Mouse (Mus musculus): Measurements from ENCODE around the gene Asb10. TPM values are rescaled to one million over a fixed set of nuclear protein-coding genes. Genes with fewer than 3 reads are reported as not detected.

Asb10 gene
- polyA plus RNA-seq, 1 experiment from 2014 or later: 0.36 TPM

- H3K27ac ChIP-seq: peak overlapping the region; percentile 43; the same call in 1 of the 2 replicates
- no peaks in the 10 kb centered on the region for H3K27me3 ChIP-seq
- peaks cover 17% of the 10 kb centered on the region for H3K4me1 ChIP-seq
- no peak overlapping the region for H3K4me2 ChIP-seq
- 26% methylated on average over 11 of the region's 11 CpGs for WGBS
- no peak for ATAC-seq (ENCODE audit: borderline replicate concordance, extremely low read depth, low FRiP score, low TSS enrichment)
- H3K4me3 ChIP-seq: no peak overlapping the region
- H3K9ac ChIP-seq: no peak overlapping the region
- no peaks in the 10 kb centered on the region for H3K9me3 ChIP-seq
- H3K36me3 ChIP-seq: peaks cover 81% of the 10 kb centered on the region
Observed at GRCm38 (mm10) chr5:24483326-24483725, 57.5 kb downstream of the Asb10 start.

Other genes starting within 250 kb of the Asb10 start
- gene Kcnh2, start 189.4 kb downstream of the Asb10 start, polyA plus RNA-seq (2015; fragmentation: Nextera tagmentation; extraction: Ambion mirVana): 6.0 and 7.0 TPM in 2 replicates
- gene Nos3, start 176.2 kb downstream of the Asb10 start, polyA plus RNA-seq (2015; fragmentation: Nextera tagmentation; extraction: Ambion mirVana): 17.1 and 18.8 TPM in 2 replicates
- 0.64 and 0.77 TPM in 2 replicates for gene Atg9b, start 148.8 kb downstream of the Asb10 start, polyA plus RNA-seq (2015; fragmentation: Nextera tagmentation; extraction: Ambion mirVana)
- 44.7 and 49.6 TPM in 2 replicates for gene Abcb8, start 147.3 kb downstream of the Asb10 start, polyA plus RNA-seq (2015; fragmentation: Nextera tagmentation; extraction: Ambion mirVana)
- 0.16 TPM in 2 replicates for gene Asic3, start 127.6 kb downstream of the Asb10 start, polyA plus RNA-seq (2015; fragmentation: Nextera tagmentation; extraction: Ambion mirVana)
- gene Cdk5, start 117.4 kb downstream of the Asb10 start, polyA plus RNA-seq (2015; fragmentation: Nextera tagmentation; extraction: Ambion mirVana): 38.6 and 43.4 TPM in 2 replicates
- gene Slc4a2, start 117.1 kb downstream of the Asb10 start, polyA plus RNA-seq (2015; fragmentation: Nextera tagmentation; extraction: Ambion mirVana): 40.4 and 44.4 TPM in 2 replicates
- gene Fastk, start 95.7 kb downstream of the Asb10 start, polyA plus RNA-seq (2015; fragmentation: Nextera tagmentation; extraction: Ambion mirVana): 91.2 and 96.3 TPM in 2 replicates
- gene Tmub1, start 93.1 kb downstream of the Asb10 start, polyA plus RNA-seq (2015; fragmentation: Nextera tagmentation; extraction: Ambion mirVana): 15.9 and 18.7 TPM in 2 replicates
- gene Agap3, start 88.8 kb downstream of the Asb10 start, polyA plus RNA-seq (2015; fragmentation: Nextera tagmentation; extraction: Ambion mirVana): 41.3 and 42.8 TPM in 2 replicates
- gene Gbx1, start 13.8 kb downstream of the Asb10 start, polyA plus RNA-seq (2015; fragmentation: Nextera tagmentation; extraction: Ambion mirVana): not detected in 2 replicates
- gene 4931409K22Rik, start 15.8 kb upstream of the Asb10 start, polyA plus RNA-seq (2015; fragmentation: Nextera tagmentation; extraction: Ambion mirVana): not detected in 2 replicates
- 108 and 110 TPM in 2 replicates for gene Abcf2, start 36.5 kb upstream of the Asb10 start, polyA plus RNA-seq (2015; fragmentation: Nextera tagmentation; extraction: Ambion mirVana)
- 21.7 and 21.8 TPM in 2 replicates for gene Chpf2, start 45.8 kb upstream of the Asb10 start, polyA plus RNA-seq (2015; fragmentation: Nextera tagmentation; extraction: Ambion mirVana)
- gene Smarcd3, start 83.4 kb upstream of the Asb10 start, polyA plus RNA-seq (2015; fragmentation: Nextera tagmentation; extraction: Ambion mirVana): 28.5 and 29.7 TPM in 2 replicates
- gene Nub1, start 144.6 kb upstream of the Asb10 start, polyA plus RNA-seq (2015; fragmentation: Nextera tagmentation; extraction: Ambion mirVana): 33.5 and 33.9 TPM in 2 replicates
- 36.3 and 37.2 TPM in 2 replicates for gene Wdr86, start 189.7 kb upstream of the Asb10 start, polyA plus RNA-seq (2015; fragmentation: Nextera tagmentation; extraction: Ambion mirVana)
- 2.0 and 2.2 TPM in 2 replicates for gene Crygn, start 217.0 kb upstream of the Asb10 start, polyA plus RNA-seq (2015; fragmentation: Nextera tagmentation; extraction: Ambion mirVana)

Measured in lung, embryonic 15.5 days (tissue).